Mouse (Mus musculus) retina, postnatal 7 days (tissue): ENCODE results near the gene Zbtb4.

Experiments used
- DNase-seq: peaks from one replicate; pipeline ENCODE4 v3.0.0-alpha.2; 2012; ENCODE audit warnings: low read depth, low spot score

Zbtb4 gene

GRCm38 (mm10) chr11:69800392-69801197 lies 34.9 kb downstream of the Zbtb4 start:
- peak; percentile 73 for DNase-seq

GRCm38 (mm10) chr11:69801379-69801977 lies 35.8 kb downstream of the Zbtb4 start, which contains the start of gene Fgf11:
TSS of gene Fgf11 (minus strand) at chr11:69801857.
- no peak for DNase-seq

- DNase-seq = peak; percentile 64
These were observed 37.0 kb downstream of the Zbtb4 start for GRCm38 (mm10) chr11:69802648-69803105.

- DNase-seq = no peak
These were observed 37.6 kb downstream of the Zbtb4 start for GRCm38 (mm10) chr11:69803328-69803727.

GRCm38 (mm10) chr11:69803786-69804651 lies 38.3 kb downstream of the Zbtb4 start:
- DNase-seq = peak; percentile 63

- no peak for DNase-seq
These were observed 38.9 kb downstream of the Zbtb4 start for GRCm38 (mm10) chr11:69804652-69804940.

- no peak for DNase-seq
These were observed 39.5 kb downstream of the Zbtb4 start, which contains the start of gene Tmem102 for GRCm38 (mm10) chr11:69804972-69805909. TSS of gene Tmem102 (minus strand) at chr11:69805624.

GRCm38 (mm10) chr11:69806378-69806777 lies 40.7 kb downstream of the Zbtb4 start:
- DNase-seq = no peak

- no peak for DNase-seq
These were observed 41.9 kb downstream of the Zbtb4 start for GRCm38 (mm10) chr11:69807641-69808040.

GRCm38 (mm10) chr11:69810280-69810679 lies 44.6 kb downstream of the Zbtb4 start:
- no peak for DNase-seq

GRCm38 (mm10) chr11:69815155-69815554 lies 49.4 kb downstream of the Zbtb4 start, which contains the start of gene Gm39566:
TSS of gene Gm39566 (minus strand) at chr11:69815298.
- DNase-seq = no peak

GRCm38 (mm10) chr11:69816520-69816919 lies 50.8 kb downstream of the Zbtb4 start:
- DNase-seq = no peak

- DNase-seq = no peak
These were observed 52.7 kb downstream of the Zbtb4 start, which contains the start of gene Spem2 for GRCm38 (mm10) chr11:69818365-69818764. TSS of gene Spem2 (minus strand) at chr11:69818465.

- DNase-seq = no peak
These were observed 53.2 kb downstream of the Zbtb4 start for GRCm38 (mm10) chr11:69818871-69819270.

GRCm38 (mm10) chr11:69822080-69822479 lies 56.4 kb downstream of the Zbtb4 start, which contains the start of gene Spem1:
TSS of gene Spem1 (minus strand) at chr11:69822180.
- no peak for DNase-seq

GRCm38 (mm10) chr11:69823456-69823855 lies 57.7 kb downstream of the Zbtb4 start:
- no peak for DNase-seq

GRCm38 (mm10) chr11:69828832-69829231 lies 63.1 kb downstream of the Zbtb4 start:
- no peak for DNase-seq

- DNase-seq = no peak
These were observed 67.8 kb downstream of the Zbtb4 start for GRCm38 (mm10) chr11:69833554-69833953.
